Mouse (Mus musculus) heart, embryonic 13.5 days (tissue): ENCODE data around the gene Chchd1. TPM values are rescaled to one million over a fixed set of nuclear protein-coding genes. Genes with fewer than 3 reads are reported as not detected.

ENCODE experiments used
- ATAC-seq: fragments of 200-750 bp; cut with Nextera tagmentation; 2 replicates; pipeline ENCODE4 v1.8.0; 2017; ENCODE audit warnings: moderate TSS enrichment; ENCODE audit not compliant: insufficient number of reproducible peaks, low FRiP score, low TSS enrichment; ENCODE audit errors: extremely low read depth
- H3K27ac ChIP-seq: fragments of 300-500 bp; sonication (generic); replicated peaks from 2 replicates; pipeline ENCODE4 v1.5.1; 2015; ENCODE audit warnings: moderate library complexity, mild to moderate bottlenecking, inconsistent platforms
- H3K27me3 ChIP-seq: fragments of 300-500 bp; sonication (generic); replicated peaks from 2 replicates; pipeline ENCODE4 v1.6.1; 2015; ENCODE audit warnings: mild to moderate bottlenecking, inconsistent platforms
- H3K36me3 ChIP-seq: fragments of 300-500 bp; sonication (generic); 2 replicates; pipeline ENCODE4 v1.6.1; 2015; ENCODE audit warnings: mild to moderate bottlenecking, inconsistent platforms
- H3K4me1 ChIP-seq: fragments of 300-500 bp; sonication (generic); 2 replicates; pipeline ENCODE4 v1.6.1; 2015; ENCODE audit warnings: inconsistent platforms
- H3K4me2 ChIP-seq: fragments of 300-500 bp; sonication (generic); 2 replicates; pipeline ENCODE4 v1.6.1; 2015; ENCODE audit warnings: inconsistent platforms, mild to moderate bottlenecking, moderate library complexity
- H3K4me3 ChIP-seq: fragments of 300-500 bp; sonication (generic); 2 replicates; pipeline ENCODE4 v1.5.1; 2015; ENCODE audit warnings: moderate library complexity, mild to moderate bottlenecking, inconsistent platforms
- H3K9ac ChIP-seq: fragments of 300-500 bp; sonication (generic); 2 replicates; pipeline ENCODE4 v1.6.1; 2015; ENCODE audit warnings: inconsistent platforms, mild to moderate bottlenecking, moderate library complexity
- H3K9me3 ChIP-seq: fragments of 300-500 bp; sonication (generic); 2 replicates; pipeline ENCODE4 v1.6.1; 2016; ENCODE audit warnings: inconsistent platforms
- WGBS: fragments of 180-500 bp; shearing (Covaris S2); methylation state at CpG from one replicate; pipeline ENCODE4 v1.1.7; 2015; ENCODE audit warnings: mixed read lengths; 5-methylcytosine and 5-hydroxymethylcytosine counted together
- microRNA-seq: library from miRNA; unstranded; fragments of <30 nt; microRNA quantifications from one replicate; pipeline ENCODE4, GENCODE M21; 2016
- polyA plus RNA-seq: library from polyadenylated mRNA; unstranded; fragments of >200 nt; fragmentation: Nextera tagmentation; extraction: Ambion mirVana; gene quantifications from 2 replicates; pipeline ENCODE4 v1.2.1, GENCODE M21; 2015

Chchd1 gene
- polyA plus RNA-seq, 1 experiment from 2014 or later, result 200 TPM

DNA sequence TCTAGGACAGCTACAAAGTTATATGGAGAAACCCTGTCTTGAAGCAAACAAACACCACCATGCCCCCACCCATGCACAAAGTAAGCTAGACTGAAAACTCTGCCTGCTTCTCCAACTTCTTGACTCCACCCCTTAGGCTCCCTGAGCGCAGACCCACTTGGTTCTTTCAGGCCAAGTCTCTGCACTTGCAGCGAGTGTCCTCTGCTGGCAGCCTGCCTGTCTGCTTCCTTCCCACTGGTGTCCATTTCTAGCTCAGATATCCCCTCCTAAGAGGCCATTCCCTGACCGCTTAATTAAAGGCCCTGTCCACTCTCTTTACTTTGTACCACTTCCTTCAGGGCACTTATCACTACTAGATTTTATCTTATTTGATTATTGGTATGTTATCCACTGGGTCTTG lies 40.8 kb downstream of the Chchd1 start:
- Histone ChIP-seq H3K9ac (no peak overlapping the region), H3K4me2 (no peak overlapping the region), H3K27ac (no peak overlapping the region), H3K27me3 (no peaks in the 10 kb centered on the region), H3K36me3 (peaks cover 88% of the 10 kb centered on the region), H3K4me1 (peaks cover 18% of the 10 kb centered on the region), H3K9me3 (no peaks in the 10 kb centered on the region), H3K4me3 (no peak overlapping the region)
- ATAC-seq, result no peak
- 73% methylated on average over 3 of the region's 3 CpGs for WGBS

DNA sequence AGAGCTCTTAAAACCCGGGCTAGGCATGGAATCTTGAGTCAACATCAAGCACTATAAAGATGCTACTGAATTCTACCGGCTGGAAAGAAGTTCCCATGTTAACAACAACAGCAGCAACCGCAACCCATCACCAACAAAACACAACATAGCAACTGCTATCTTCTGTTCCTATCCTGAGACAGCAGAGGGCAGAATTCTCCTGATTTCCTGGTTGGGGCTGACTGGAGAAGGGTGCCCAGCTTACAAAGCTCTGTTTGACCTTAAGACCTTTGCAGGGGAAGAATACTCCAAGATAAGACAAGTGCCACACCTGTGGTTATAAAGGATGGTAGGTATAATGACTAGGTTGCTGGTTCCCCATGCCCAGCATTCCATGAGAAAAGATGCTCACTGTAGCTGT lies 44.1 kb downstream of the Chchd1 start:
- H3K4me3 ChIP-seq, result no peak overlapping the region
- ATAC-seq, result no peak
- H3K9ac ChIP-seq, result peak overlapping the region; percentile 40; the same call in 1 of the 2 replicates
- H3K4me2 ChIP-seq, result no peak overlapping the region
- H3K4me1 ChIP-seq, result peaks cover 36% of the 10 kb centered on the region
- H3K9me3 ChIP-seq, result no peaks in the 10 kb centered on the region
- no peaks in the 10 kb centered on the region for H3K27me3 ChIP-seq
- 76% methylated on average over 3 of the region's 3 CpGs for WGBS
- peaks cover 55% of the 10 kb centered on the region for H3K36me3 ChIP-seq
- no peak overlapping the region for H3K27ac ChIP-seq

DNA sequence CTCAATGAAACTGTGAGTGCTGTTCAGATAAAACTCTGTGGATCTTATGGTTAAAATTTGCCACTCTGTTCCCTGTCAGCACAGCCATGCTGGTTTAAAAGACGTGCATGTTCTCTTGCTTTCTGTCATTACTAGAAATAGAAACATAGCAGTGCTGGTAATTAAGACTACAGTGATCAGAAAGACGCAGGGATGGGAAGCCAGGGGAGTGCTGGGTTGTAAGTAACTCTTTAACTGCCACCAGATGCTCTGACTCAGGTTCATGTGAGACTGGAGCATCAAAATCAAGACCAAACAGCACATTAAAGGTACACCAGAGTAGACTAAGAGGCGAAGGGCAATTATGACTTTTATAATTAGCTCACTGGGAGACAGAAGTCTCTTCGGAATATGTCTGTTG lies 45.6 kb downstream of the Chchd1 start:
- H3K36me3 ChIP-seq, result peaks cover 56% of the 10 kb centered on the region

DNA sequence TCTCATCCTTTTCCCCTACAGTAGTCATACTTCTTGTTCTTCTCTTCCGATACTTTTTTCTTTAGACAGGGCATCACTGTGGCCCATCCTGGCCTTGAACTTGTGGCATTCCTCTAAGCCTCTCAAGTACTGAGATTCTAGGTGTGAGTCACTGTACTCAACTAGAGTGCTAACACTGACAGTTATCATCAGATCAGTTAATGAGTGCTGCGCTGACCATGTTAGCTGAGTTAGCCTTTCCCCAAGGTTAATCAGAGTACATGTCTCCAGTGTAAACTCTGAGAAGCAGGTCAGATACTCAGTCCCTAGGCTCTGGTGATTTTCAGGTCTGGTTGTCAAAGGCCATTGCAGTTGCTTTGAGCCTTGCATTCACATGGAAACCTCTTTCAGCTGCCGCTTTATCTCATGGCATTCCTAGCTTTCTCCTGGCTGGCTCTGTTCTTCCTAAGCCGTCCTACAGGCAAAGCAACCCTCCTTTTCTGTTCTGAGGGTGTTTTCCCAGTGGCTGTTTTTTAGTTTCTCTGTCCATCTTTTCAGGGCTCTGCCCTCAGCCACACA lies 46.8 kb downstream of the Chchd1 start:
- no peak for ATAC-seq
- Histone ChIP-seq H3K4me1 (peaks cover 36% of the 10 kb centered on the region), H3K4me3 (no peak overlapping the region), H3K9me3 (no peaks in the 10 kb centered on the region), H3K27me3 (no peaks in the 10 kb centered on the region), H3K9ac (peak overlapping the region; percentile 65), H3K4me2 (0 out of 2 replicates have a peak overlapping the region, but pooled peaks have one; percentile 9), H3K36me3 (peaks cover 57% of the 10 kb centered on the region), H3K27ac (peak overlapping the region; percentile 86)
- WGBS, result 41% methylated on average over 4 of the region's 4 CpGs

More for the DNA sequence above, 45.6 kb downstream of the Chchd1 start:
- Histone ChIP-seq H3K4me3 (no peak overlapping the region), H3K4me2 (no peak overlapping the region), H3K4me1 (peaks cover 36% of the 10 kb centered on the region), H3K9me3 (no peaks in the 10 kb centered on the region), H3K9ac (peak overlapping the region; percentile 38), H3K27me3 (no peaks in the 10 kb centered on the region), H3K27ac (peak overlapping the region; percentile 86)
- ATAC-seq, result no peak
- WGBS, result 52% methylated on average over 4 of the region's 4 CpGs

DNA sequence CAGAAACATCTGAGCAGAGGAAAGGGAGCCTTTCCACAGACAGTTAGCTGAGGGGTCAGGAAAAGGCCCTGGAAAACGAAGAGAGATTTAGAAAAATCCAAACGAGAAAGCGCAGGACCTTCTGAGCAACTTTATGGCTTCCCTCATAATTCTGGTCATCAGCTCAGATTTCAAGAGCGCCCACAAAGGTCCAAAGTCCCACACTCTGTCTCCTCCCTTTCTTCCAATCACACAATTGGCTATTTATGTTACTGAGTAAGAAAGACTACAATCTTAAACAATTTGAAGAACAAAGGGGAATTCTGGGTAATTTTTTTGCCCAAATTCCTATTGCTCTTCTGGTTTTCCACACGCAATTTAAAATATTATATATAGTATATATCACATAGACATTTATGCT lies 47.7 kb downstream of the Chchd1 start:
- Histone ChIP-seq H3K4me2 (no peak overlapping the region), H3K27me3 (no peaks in the 10 kb centered on the region), H3K4me3 (no peak overlapping the region), H3K36me3 (peaks cover 57% of the 10 kb centered on the region), H3K9me3 (no peaks in the 10 kb centered on the region), H3K9ac (peak overlapping the region; percentile 65), H3K4me1 (peaks cover 36% of the 10 kb centered on the region), H3K27ac (peak overlapping the region; percentile 86)
- ATAC-seq, result no peak
- 83% methylated on average over 5 of the region's 5 CpGs for WGBS

DNA sequence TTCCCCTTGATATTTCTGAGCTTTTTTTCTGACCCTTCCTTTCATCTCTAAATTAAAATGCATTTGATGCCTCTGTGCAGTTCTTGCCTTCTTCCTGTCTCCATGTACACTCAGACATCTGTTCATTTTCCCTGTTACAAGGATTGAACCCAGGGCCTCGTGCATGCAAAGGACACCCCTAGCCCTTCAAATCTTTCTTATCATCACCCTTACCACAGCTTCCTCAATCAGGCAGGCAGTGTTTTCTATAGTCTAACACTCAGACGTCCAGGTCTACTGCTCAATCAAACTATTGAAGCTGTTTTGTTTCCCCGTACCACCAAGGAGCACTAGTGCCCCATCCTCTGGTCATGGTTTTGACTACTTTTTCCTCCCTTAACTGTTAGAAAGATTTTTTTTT lies 51.0 kb downstream of the Chchd1 start:
- peaks cover 69% of the 10 kb centered on the region for H3K36me3 ChIP-seq

More for the DNA sequence above, 51.0 kb downstream of the Chchd1 start:
- Histone ChIP-seq H3K27ac (no peak overlapping the region), H3K4me1 (peaks cover 21% of the 10 kb centered on the region), H3K4me3 (no peak overlapping the region), H3K9ac (no peak overlapping the region), H3K4me2 (no peak overlapping the region), H3K9me3 (no peaks in the 10 kb centered on the region), H3K27me3 (no peaks in the 10 kb centered on the region)
- no peak for ATAC-seq
- 59% methylated on average over 3 of the region's 3 CpGs for WGBS

Small RNAs within 50 kb of the gene (microRNA-seq; reads per million reads assigned to microRNA genes)
- not detected for gene Mir6946

Other genes with a start within 250 kb of the Chchd1 start
- gene Anxa7, start 222.9 kb upstream of the Chchd1 start, polyA plus RNA-seq, result 37.1 and 39.8 TPM in 2 replicates
- 0.55 and 0.56 TPM in 2 replicates for gene Mss51, start 206.1 kb upstream of the Chchd1 start, polyA plus RNA-seq
- 29.3 and 33.0 TPM in 2 replicates for gene Ppp3cb, start 156.4 kb upstream of the Chchd1 start, polyA plus RNA-seq
- gene Usp54, start 61.9 kb upstream of the Chchd1 start, polyA plus RNA-seq, result 3.9 and 5.5 TPM in 2 replicates
- 14.3 and 19.2 TPM in 2 replicates for gene Myoz1, start 46.5 kb upstream of the Chchd1 start, polyA plus RNA-seq
- 131 and 134 TPM in 2 replicates for gene Synpo2l, start 34.7 kb upstream of the Chchd1 start, polyA plus RNA-seq
- gene Sec24c, start 28.7 kb upstream of the Chchd1 start, polyA plus RNA-seq, result 68.8 and 69.5 TPM in 2 replicates
- gene Fut11, start 8.0 kb upstream of the Chchd1 start, polyA plus RNA-seq, result 15.3 and 17.4 TPM in 2 replicates
- 23.0 and 23.4 TPM in 2 replicates for gene Zswim8, start 4.5 kb downstream of the Chchd1 start, polyA plus RNA-seq
- 13.8 and 14.9 TPM in 2 replicates for gene Ndst2, start 31.6 kb downstream of the Chchd1 start, polyA plus RNA-seq
- 55.0 and 60.2 TPM in 2 replicates for gene Camk2g, start 91.1 kb downstream of the Chchd1 start, polyA plus RNA-seq
- 1.4 and 2.3 TPM in 2 replicates for gene Plau, start 133.7 kb downstream of the Chchd1 start, polyA plus RNA-seq
- gene Vcl, start 226.4 kb downstream of the Chchd1 start, polyA plus RNA-seq, result 67.1 and 69.8 TPM in 2 replicates